38 mouse cellular contexts compared by ENCODE assay signal in the genomic region with DNA sequence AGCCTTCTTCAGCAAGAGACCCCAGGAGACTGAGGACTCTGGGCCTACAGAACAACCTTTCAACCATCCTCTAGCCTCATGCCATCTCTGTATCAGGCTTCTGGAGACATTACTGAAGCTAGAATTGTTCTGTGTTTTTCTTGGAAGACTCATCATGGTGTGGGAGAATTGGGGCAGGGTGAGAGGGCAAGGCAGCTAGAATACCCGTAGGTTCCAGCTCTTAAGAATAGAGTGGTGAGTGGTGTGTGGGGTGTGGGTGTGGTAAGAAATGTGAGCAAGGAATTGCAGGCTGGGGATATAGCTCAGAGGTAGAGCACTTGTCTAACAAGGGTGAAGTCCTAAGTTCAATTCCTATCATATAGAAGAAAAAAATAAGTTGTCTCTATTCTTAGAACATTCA. TPM values are rescaled to one million over a fixed set of nuclear protein-coding genes. Genes with fewer than 3 reads are reported as not detected.
"Had no signal": no experiment of that assay in that cellular context is flagged by ENCODE, and none has a peak within 500 bp of the region (broad histone marks: within the 10 kb centered on the region; RNA-seq: fewer than 3 reads in every experiment).

No protein-coding gene starts in this region.

- ATAC-seq: hindbrain, postnatal 0 days had no signal

- H3K27ac ChIP-seq: gastrocnemius, adult 2 months; heart, adult 2 months; heart, embryonic 13.5 days; heart, embryonic 15.5 days; hindbrain, embryonic 13.5 days; hindbrain, embryonic 15.5 days; hindbrain, postnatal 0 days; left cerebral cortex, adult 2 months; limb, embryonic 10.5 days; limb, embryonic 12.5 days; liver, embryonic 13.5 days; liver, embryonic 15.5 days had no signal

- H3K4me1 ChIP-seq: heart, embryonic 13.5 days; heart, embryonic 15.5 days; hindbrain, embryonic 13.5 days; hindbrain, embryonic 15.5 days; limb, embryonic 10.5 days; limb, embryonic 12.5 days; liver, embryonic 13.5 days; liver, embryonic 15.5 days had no signal

- H3K9me3 ChIP-seq: heart, embryonic 13.5 days; heart, embryonic 15.5 days; hindbrain, embryonic 13.5 days; hindbrain, embryonic 15.5 days; limb, embryonic 10.5 days; limb, embryonic 12.5 days; liver, embryonic 13.5 days; liver, embryonic 15.5 days had no signal

- H3K4me3 ChIP-seq: gastrocnemius, adult 2 months; heart, adult 2 months; heart, embryonic 13.5 days; heart, embryonic 15.5 days; hindbrain, embryonic 13.5 days; hindbrain, embryonic 15.5 days; left cerebral cortex, adult 2 months; limb, embryonic 10.5 days; limb, embryonic 12.5 days; liver, embryonic 13.5 days; liver, embryonic 15.5 days had no signal

- H3K4me2 ChIP-seq: heart, embryonic 11.5 days; heart, embryonic 13.5 days; heart, embryonic 15.5 days; hindbrain, embryonic 13.5 days; hindbrain, embryonic 15.5 days; limb, embryonic 12.5 days; liver, embryonic 11.5 days; liver, embryonic 13.5 days; liver, embryonic 15.5 days had no signal

- H3K27me3 ChIP-seq: heart, embryonic 13.5 days; heart, embryonic 15.5 days; hindbrain, embryonic 13.5 days; hindbrain, embryonic 15.5 days; limb, embryonic 12.5 days; liver, embryonic 13.5 days; liver, embryonic 15.5 days had no signal

- H3K9ac ChIP-seq: heart, embryonic 13.5 days; heart, embryonic 15.5 days; hindbrain, embryonic 13.5 days; hindbrain, embryonic 15.5 days; limb, embryonic 12.5 days; liver, embryonic 13.5 days; liver, embryonic 15.5 days had no signal

- DNase-seq: gastrocnemius, adult 2 months; gastrocnemius, postnatal 10 days; gastrocnemius, postnatal 25 days; heart, adult 11 months; heart, adult 2 months; heart, postnatal 14 days; heart, postnatal 36 days; kidney, adult 18-20 months; kidney, adult 8-10 months; kidney, postnatal 10 days; kidney, postnatal 25 days; kidney, postnatal 4 days; layer of hippocampus, adult 9-11 months; liver; liver, embryonic 13.5 days had no signal

- H3K36me3 ChIP-seq: heart, embryonic 13.5 days; heart, embryonic 15.5 days; hindbrain, embryonic 13.5 days; hindbrain, embryonic 15.5 days; limb, embryonic 10.5 days; limb, embryonic 12.5 days; liver, embryonic 13.5 days; liver, embryonic 15.5 days had no signal

RNA-seq across cellular contexts. Expression of a gene that starts 9.7 kb away (rescaled TPM):
- total RNA-seq: gastrocnemius, adult 2 months; gastrocnemius, postnatal 10 days; gastrocnemius, postnatal 25 days; gastrocnemius, postnatal 4 days; heart, adult 2 months; heart, postnatal 14 days; heart, postnatal 36 days; hematopoietic stem cell, adult 5-6 weeks; hindbrain, postnatal 0 days; layer of hippocampus, adult 8-10 months; layer of hippocampus, postnatal 25 days; left cerebral cortex, adult 2 months; left cerebral cortex, postnatal 14 days had no signal
- polyA plus RNA-seq: frontal cortex, adult 2 months; heart, adult 2 months; heart, embryonic 11.5 days; heart, embryonic 13.5 days; heart, embryonic 15.5 days; heart, postnatal 0 days; hindbrain, embryonic 11.5 days; hindbrain, embryonic 13.5 days; hindbrain, embryonic 15.5 days; hindbrain, postnatal 0 days; intestine, embryonic 14.5 days; kidney, embryonic 14.5 days; kidney, embryonic 16.5 days; limb, embryonic 10.5 days; limb, embryonic 12.5 days; limb, embryonic 14.5 days; liver, embryonic 11.5 days; liver, embryonic 13.5 days; liver, embryonic 15.5 days had no signal

RNA-seq across cellular contexts. Expression of a gene that starts 9.8 kb away (rescaled TPM):
- total RNA-seq: gastrocnemius, adult 2 months; gastrocnemius, postnatal 25 days; heart, adult 2 months; heart, postnatal 14 days; heart, postnatal 36 days; hematopoietic stem cell, adult 5-6 weeks had no signal
- polyA plus RNA-seq: heart, postnatal 0 days; intestine, embryonic 14.5 days; liver, embryonic 11.5 days; liver, embryonic 13.5 days had no signal

RNA-seq across cellular contexts. Expression of a gene that starts 14.1 kb away (rescaled TPM):
- total RNA-seq: hematopoietic stem cell, adult 5-6 weeks had no signal
